Comparison of ENCODE assay signal across 28 mouse cellular contexts in the genomic region with DNA sequence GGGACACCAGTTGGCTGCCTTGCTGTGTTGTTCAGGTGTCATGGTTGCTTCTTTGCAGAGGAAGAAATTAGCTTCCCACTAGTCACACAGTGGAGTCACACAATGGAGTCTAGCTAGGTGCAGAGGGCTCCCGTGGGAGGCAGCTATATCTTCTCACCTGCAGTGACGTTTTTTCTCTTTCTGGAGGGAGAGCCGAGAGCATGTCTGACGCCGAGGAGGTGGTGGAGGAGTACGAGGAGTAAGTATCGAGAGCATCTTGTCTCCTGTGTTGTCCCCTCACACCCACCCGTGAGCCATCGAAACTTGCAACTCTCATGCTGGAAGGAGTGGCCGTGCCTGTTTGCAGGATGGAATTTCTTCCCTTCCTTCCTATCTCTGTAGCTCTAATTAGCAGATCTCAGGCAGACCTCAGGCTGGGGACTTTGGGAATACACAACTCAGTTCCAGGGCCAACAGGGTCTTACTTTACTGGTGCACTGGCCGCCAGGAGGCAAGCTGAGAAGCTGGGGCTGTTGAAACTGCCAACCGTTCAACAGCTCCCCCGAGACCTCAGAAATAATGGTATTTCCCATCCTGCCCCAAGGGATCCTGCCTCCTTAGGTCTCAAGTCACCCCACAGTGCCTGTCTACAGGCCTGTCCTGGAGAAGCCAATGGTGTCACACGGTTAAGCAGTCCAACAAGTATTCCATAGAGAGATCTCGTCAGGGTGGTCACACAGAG. TPM values are rescaled to one million over a fixed set of nuclear protein-coding genes. Genes with fewer than 3 reads are reported as not detected.
DNase-seq lines count a peak whose midpoint lies in the region; ATAC-seq and TF ChIP-seq lines count a peak whose summit lies in the region.
"Had no signal": no experiment of that assay in that cellular context is flagged by ENCODE, and none has a peak within 500 bp of the region (broad histone marks: within the 10 kb centered on the region; RNA-seq: fewer than 3 reads in every experiment).

No protein-coding gene starts in this region.

- peaks cover 66% of the 10 kb centered on the region for H3K36me3 ChIP-seq in heart, embryonic 10.5 days
- no peaks in the 10 kb centered on the region for H3K36me3 ChIP-seq in midbrain, embryonic 11.5 days (ENCODE audit: control insufficient read depth, insufficient read depth, low read length)
- H3K36me3 ChIP-seq in midbrain, embryonic 10.5 days = no peaks in the 10 kb centered on the region
- peaks cover 21% of the 10 kb centered on the region for H3K36me3 ChIP-seq in myocyte (ENCODE audit: control insufficient read depth, insufficient read depth)
- H3K36me3 ChIP-seq in liver, embryonic 12.5 days = no peaks in the 10 kb centered on the region
- H3K36me3 ChIP-seq: embryonic facial prominence, embryonic 10.5 days; forebrain, embryonic 15.5 days; limb, embryonic 13.5 days; liver, embryonic 13.5 days; neural tube, embryonic 13.5 days had no signal

- no peak overlapping the region for H3K9ac ChIP-seq in midbrain, embryonic 11.5 days (ENCODE audit: low read length)
- H3K9ac ChIP-seq in liver, embryonic 12.5 days = no peak overlapping the region
- H3K9ac ChIP-seq: forebrain, embryonic 15.5 days; hindbrain, embryonic 14.5 days; limb, embryonic 13.5 days; liver, embryonic 13.5 days; neural tube, embryonic 13.5 days had no signal

- H3K27ac ChIP-seq in heart, embryonic 10.5 days = peak overlapping the region; percentile 31; the same call in 1 of the 2 replicates
- H3K27ac ChIP-seq in midbrain, embryonic 11.5 days (ENCODE audit: low read depth, low read length) = no peak overlapping the region
- no peak overlapping the region for H3K27ac ChIP-seq in midbrain, embryonic 10.5 days (replicated peaks)
- no peak overlapping the region for H3K27ac ChIP-seq in cortical plate, adult 2 months (ENCODE audit: insufficient read depth, low read length)
- no peak overlapping the region for H3K27ac ChIP-seq in liver, embryonic 12.5 days
- H3K27ac ChIP-seq: embryonic facial prominence, embryonic 10.5 days; forebrain, embryonic 15.5 days; hindbrain, embryonic 14.5 days; limb, embryonic 13.5 days; liver, embryonic 13.5 days; neural tube, embryonic 13.5 days had no signal

- ATAC-seq in midbrain, embryonic 11.5 days (ENCODE audit: low FRiP score) = no peak
- no peak for ATAC-seq in cerebellum, adult (ENCODE audit: insufficient number of reproducible peaks, low FRiP score, low TSS enrichment)
- ATAC-seq in liver, embryonic 12.5 days = no peak
- ATAC-seq: CD4-positive, CD25-positive, alpha-beta regulatory T cell, adult 4 months; forebrain, embryonic 15.5 days; inflammation-experienced regulatory T-cells, adult 6 months had no signal

- no peak for DNase-seq in heart, embryonic 10.5 days (ENCODE audit: low spot score)
- DNase-seq in heart, adult 9 months (ENCODE audit: low spot score in 2 of 2) = no peak
- peak; percentile 78 for DNase-seq in midbrain, embryonic 11.5 days (ENCODE audit: low spot score, missing footprints)
- no peak for DNase-seq in midbrain, embryonic 10.5 days (ENCODE audit: low spot score)
- DNase-seq: adrenal gland, postnatal 25 days; cerebellum, adult 11 months; cerebellum, adult 9-11 months; gastrocnemius, postnatal 14 days; kidney, adult 9 months; kidney, postnatal 25 days; liver, embryonic 13.5 days; lung, adult 2 months; lung, postnatal 14 days; midbrain, embryonic 14.5 days; retina, postnatal 1 day; spleen, adult 18-20 months; thymus, postnatal 36 days had no signal

- no peaks in the 10 kb centered on the region for H3K9me3 ChIP-seq in heart, embryonic 10.5 days
- no peaks in the 10 kb centered on the region for H3K9me3 ChIP-seq in midbrain, embryonic 11.5 days (ENCODE audit: control insufficient read depth, low read length)
- H3K9me3 ChIP-seq in midbrain, embryonic 10.5 days (replicated peaks) = no peaks in the 10 kb centered on the region
- H3K9me3 ChIP-seq in liver, embryonic 12.5 days (replicated peaks) = no peaks in the 10 kb centered on the region
- H3K9me3 ChIP-seq: embryonic facial prominence, embryonic 10.5 days; forebrain, embryonic 15.5 days; limb, embryonic 13.5 days; liver, embryonic 13.5 days; neural tube, embryonic 13.5 days had no signal

- 43% methylated on average over 15 of the region's 15 CpGs for WGBS in heart, embryonic 10.5 days
- WGBS in midbrain, embryonic 11.5 days = 73% methylated on average over 15 of the region's 15 CpGs
- WGBS in midbrain, embryonic 10.5 days = 74% methylated on average over 15 of the region's 15 CpGs
- WGBS in liver, embryonic 12.5 days (ENCODE audit: insufficient replicate concordance) = 46% methylated on average over 15 of the region's 15 CpGs

- no peaks in the 10 kb centered on the region for H3K27me3 ChIP-seq in heart, embryonic 10.5 days (ENCODE audit: insufficient read depth, poor library complexity, severe bottlenecking)
- no peaks in the 10 kb centered on the region for H3K27me3 ChIP-seq in midbrain, embryonic 11.5 days (ENCODE audit: control insufficient read depth, insufficient read depth, low read length)
- H3K27me3 ChIP-seq in midbrain, embryonic 10.5 days (ENCODE audit: low read depth, poor library complexity, severe bottlenecking) = no peaks in the 10 kb centered on the region
- no peaks in the 10 kb centered on the region for H3K27me3 ChIP-seq in myocyte (ENCODE audit: control insufficient read depth, insufficient read depth, insufficient read length)
- peaks cover 61% of the 10 kb centered on the region for H3K27me3 ChIP-seq in liver, embryonic 12.5 days (replicated peaks)
- H3K27me3 ChIP-seq: forebrain, embryonic 15.5 days; limb, embryonic 13.5 days; neural tube, embryonic 13.5 days had no signal

- peaks cover 68% of the 10 kb centered on the region for H3K4me1 ChIP-seq in heart, embryonic 10.5 days
- H3K4me1 ChIP-seq in midbrain, embryonic 11.5 days (ENCODE audit: control insufficient read depth, insufficient read depth, low read length) = no peaks in the 10 kb centered on the region
- peaks cover 22% of the 10 kb centered on the region for H3K4me1 ChIP-seq in midbrain, embryonic 10.5 days
- H3K4me1 ChIP-seq in cortical plate, adult 2 months (ENCODE audit: control insufficient read depth, insufficient read depth, low read length) = no peaks in the 10 kb centered on the region
- peaks cover 14% of the 10 kb centered on the region; the same call in 1 of the 2 replicates for H3K4me1 ChIP-seq in liver, embryonic 12.5 days
- H3K4me1 ChIP-seq: forebrain, embryonic 15.5 days had no signal

- H3ac ChIP-seq in myocyte (ENCODE audit: control insufficient read depth, insufficient read length) = no peak overlapping the region

- H3K4me2 ChIP-seq in midbrain, embryonic 11.5 days = no peak overlapping the region
- H3K4me2 ChIP-seq in myocyte (ENCODE audit: low read depth) = peak overlapping the region; percentile 89
- H3K4me2 ChIP-seq in liver, embryonic 12.5 days = no peak overlapping the region
- H3K4me2 ChIP-seq: forebrain, embryonic 15.5 days; hindbrain, embryonic 14.5 days; limb, embryonic 13.5 days; liver, embryonic 13.5 days; neural tube, embryonic 13.5 days had no signal

- TF ChIP-seq POLR2A in cortical plate, adult 2 months (IDR thresholded peaks at IDR 0.05; ENCODE audit: extremely low read depth, insufficient read depth, low read length) = no peak
- TF ChIP-seq POLR2A in myocyte (IDR thresholded peaks at IDR 0.05; ENCODE audit: insufficient read length, low read depth) = peak; percentile 27

- peak overlapping the region; percentile 9; the same call in 1 of the 2 replicates for H3K4me3 ChIP-seq in heart, embryonic 10.5 days
- H3K4me3 ChIP-seq in midbrain, embryonic 11.5 days (ENCODE audit: low read depth, low read length) = no peak overlapping the region
- H3K4me3 ChIP-seq in midbrain, embryonic 10.5 days = no peak overlapping the region
- peak overlapping the region; percentile 25 for H3K4me3 ChIP-seq in cortical plate, adult 2 months (ENCODE audit: insufficient read depth, low read length)
- no peak overlapping the region for H3K4me3 ChIP-seq in myocyte
- H3K4me3 ChIP-seq in liver, embryonic 12.5 days = no peak overlapping the region
- H3K4me3 ChIP-seq: embryonic facial prominence, embryonic 10.5 days; forebrain, embryonic 15.5 days; limb, embryonic 13.5 days; liver, embryonic 13.5 days; neural tube, embryonic 13.5 days had no signal

- H3K79me2 ChIP-seq in myocyte (ENCODE audit: control insufficient read depth, insufficient read depth) = peaks cover 58% of the 10 kb centered on the region

- no peak for TF ChIP-seq CTCF in cortical plate, adult 2 months (IDR thresholded peaks at IDR 0.05; ENCODE audit: extremely low read depth, insufficient read depth, low read length)

TF ChIP-seq in myocyte, 11 proteins besides CTCF, POLR2A, EP300 and RAD21:
- TF ChIP-seq E2F4 (IDR thresholded peaks at IDR 0.05; ENCODE audit: insufficient read depth) (no peak), POLR2AphosphoS2 (IDR thresholded peaks at IDR 0.05; ENCODE audit: insufficient read length, low read depth) (peak; percentile 62), SRF (IDR thresholded peaks at IDR 0.05; ENCODE audit: control insufficient read depth, insufficient read length, low read depth) (no peak)

RNA-seq across cellular contexts. Expression of a gene that starts 4.7 kb away (rescaled TPM):
- polyA plus RNA-seq in heart, embryonic 10.5 days (2016; fragmentation: Nextera tagmentation; extraction: Ambion mirVana) = 2,168 and 3,634 TPM in 2 replicates
- polyA plus RNA-seq in midbrain, embryonic 11.5 days (2014; fragmentation: Nextera tagmentation; extraction: Ambion mirVana) = 0.82 and 0.92 TPM in 2 replicates
- polyA plus RNA-seq in midbrain, embryonic 10.5 days (2016; fragmentation: Nextera tagmentation; extraction: Ambion mirVana) = 0.70 and 0.74 TPM in 2 replicates
- polyA plus RNA-seq in cortical plate, adult 2 months (2012; rRNA removed) = 15.4 and 16.2 TPM in 2 replicates
- polyA plus RNA-seq in myocyte (2012; fragmentation: generic; extraction: Trizol) = 2,000 TPM
- 1.5 and 3.3 TPM in 2 replicates for polyA plus RNA-seq in liver, embryonic 12.5 days (2016; fragmentation: Nextera tagmentation; extraction: Ambion mirVana)

RNA-seq across cellular contexts. Expression of a gene that starts 22.4 kb away (rescaled TPM):
- polyA plus RNA-seq in heart, embryonic 10.5 days (2016; fragmentation: Nextera tagmentation; extraction: Ambion mirVana) = 3.3 and 6.8 TPM in 2 replicates
- 0.36 and 0.37 TPM in 2 replicates for polyA plus RNA-seq in midbrain, embryonic 11.5 days (2014; fragmentation: Nextera tagmentation; extraction: Ambion mirVana)
- polyA plus RNA-seq in midbrain, embryonic 10.5 days (2016; fragmentation: Nextera tagmentation; extraction: Ambion mirVana) = 0.15 and 0.59 TPM in 2 replicates
- polyA plus RNA-seq in cortical plate, adult 2 months (2012; rRNA removed) = 2.9 and 3.0 TPM in 2 replicates
- 0.46 TPM for polyA plus RNA-seq in myocyte (2012; fragmentation: generic; extraction: Trizol)
- 0.26 and 0.79 TPM in 2 replicates for polyA plus RNA-seq in liver, embryonic 12.5 days (2016; fragmentation: Nextera tagmentation; extraction: Ambion mirVana)

Comparison
In these comparisons a context has a peak if more than half of its experiments do, and no peak if none do; other contexts are left out.
1. H3K4me3 ChIP-seq: peak in heart, embryonic 10.5 days (single experiment) and cortical plate, adult 2 months (single experiment); none in midbrain, embryonic 11.5 days (single experiment), midbrain, embryonic 10.5 days (single experiment), myocyte (single experiment) and liver, embryonic 12.5 days (single experiment).
2. RNA of a gene that starts 4.7 kb away (polyA plus RNA-seq): 2,168 to 3,634 TPM in heart, embryonic 10.5 days and 2,000 TPM in myocyte (single experiment); 15.4 to 16.2 TPM in cortical plate, adult 2 months, 1.5 to 3.3 TPM in liver, embryonic 12.5 days, 0.82 to 0.92 TPM in midbrain, embryonic 11.5 days and 0.70 to 0.74 TPM in midbrain, embryonic 10.5 days; every median in the first group is over 100 times any median in the second.